Mouse (Mus musculus) midbrain, postnatal 0 days (tissue): ENCODE data around the gene Tmx2. TPM values are rescaled to one million over a fixed set of nuclear protein-coding genes. Genes with fewer than 3 reads are reported as not detected.
A peak's percentile ranks its signal among the peaks of the same experiment; 100 is the strongest.
"Not testable (repeated sequence)": the region's sequence is repeated elsewhere in the genome, so short reads cannot be mapped to it uniquely, and the experiment has no call there.

Experiments
- ATAC-seq: fragments of 200-750 bp; cut with Nextera tagmentation; 2 replicates; pipeline ENCODE4 v1.8.0; 2017; ENCODE audit warnings: moderate number of reproducible peaks, mild to moderate bottlenecking, moderate TSS enrichment, moderate library complexity; ENCODE audit not compliant: low FRiP score
- DNase-seq: peaks from one replicate; pipeline ENCODE4 v3.0.0-alpha.2; 2015; ENCODE audit warnings: low spot score
- H3K27ac ChIP-seq: fragments of 300-500 bp; sonication (generic); 2 replicates; pipeline ENCODE4 v1.5.1; 2014; ENCODE audit warnings: low read depth, mild to moderate bottlenecking, low read length, mixed read lengths
- H3K27me3 ChIP-seq: fragments of 300-500 bp; sonication (generic); 2 replicates; pipeline ENCODE4 v1.6.1; 2014; ENCODE audit warnings: low read length, control low read depth, mixed read lengths; ENCODE audit not compliant: insufficient read depth
- H3K36me3 ChIP-seq: fragments of 300-500 bp; sonication (generic); 2 replicates; pipeline ENCODE4 v1.6.1; 2014; ENCODE audit warnings: low read length, control low read depth, mixed read lengths; ENCODE audit not compliant: insufficient read depth
- H3K4me1 ChIP-seq: fragments of 300-500 bp; sonication (generic); 2 replicates; pipeline ENCODE4 v1.6.1; 2014; ENCODE audit warnings: mild to moderate bottlenecking, control low read depth, antibody characterized with exemption, low read length, mixed read lengths; ENCODE audit not compliant: insufficient read depth
- H3K4me2 ChIP-seq: fragments of 300-500 bp; sonication (generic); 2 replicates; pipeline ENCODE4 v1.6.1; 2014; ENCODE audit warnings: low read depth, mild to moderate bottlenecking, low read length, mixed read lengths; ENCODE audit not compliant: poor library complexity, severe bottlenecking
- H3K4me3 ChIP-seq: fragments of 300-500 bp; sonication (generic); 2 replicates; pipeline ENCODE4 v1.5.1; 2014; ENCODE audit warnings: low read depth, mild to moderate bottlenecking, low read length, moderate library complexity
- H3K9ac ChIP-seq: fragments of 300-500 bp; sonication (generic); replicated peaks from 2 replicates; pipeline ENCODE4 v1.6.1; 2014; ENCODE audit warnings: mild to moderate bottlenecking, low read length, moderate library complexity, mixed read lengths; ENCODE audit not compliant: poor library complexity, severe bottlenecking
- H3K9me3 ChIP-seq: fragments of 300-500 bp; sonication (generic); 2 replicates; pipeline ENCODE4 v1.6.1; 2016; ENCODE audit warnings: low read length, control low read depth
- CTCF ChIP-seq: IDR thresholded peaks from 2 replicates; pipeline ENCODE4 v1.5.1; 2016; ENCODE audit warnings: antibody characterized with exemption, mild to moderate bottlenecking
- WGBS: fragments of 180-500 bp; shearing (Covaris S2); extraction: QIAGEN DNeasy Blood & Tissue Kit; methylation state at CpG from one replicate; pipeline ENCODE4 v1.1.7; 2014; 5-methylcytosine and 5-hydroxymethylcytosine counted together
- polyA plus RNA-seq: library from polyadenylated mRNA; unstranded; fragments of >200 nt; fragmentation: Nextera tagmentation; extraction: Ambion mirVana; gene quantifications from 2 replicates; pipeline ENCODE4 v1.2.1, GENCODE M21; 2015
- total RNA-seq: library from RNA; depleted of rRNA; stranded (reverse); fragments of >200 nt; gene quantifications from 2 replicates; pipeline ENCODE4 v1.2.3, GENCODE M21; 2014; rRNA removed

Gene Tmx2
- total RNA-seq (149 and 154 TPM in 2 replicates), polyA plus RNA-seq (303 and 328 TPM in 2 replicates)

- Histone ChIP-seq H3K4me1 (peaks cover 9% of the 10 kb centered on the region; the same call in 1 of the 2 replicates), H3K9ac (peak within 1 kb of the TSS; percentile 67), H3K27me3 (no peaks in the 10 kb centered on the region), H3K4me3 (peak within 1 kb of the TSS; percentile 97), H3K36me3 (peaks cover 11% of the 10 kb centered on the region), H3K9me3 (no peaks in the 10 kb centered on the region), H3K27ac (peak within 1 kb of the TSS; percentile 78), H3K4me2 (peak within 1 kb of the TSS; percentile 70)
- no peak for DNase-seq
- no peak for ATAC-seq
- 21% methylated on average over 8 of the region's 8 CpGs for WGBS
- no peak for TF ChIP-seq CTCF
Observed at GRCm38 (mm10) chr2:84679016-84679415, at the start of gene Tmx2. Tmx2 (minus strand) TSS chr2:84679140.

- H3K27ac ChIP-seq, H3K9ac ChIP-seq, DNase-seq, H3K27me3 ChIP-seq, H3K4me1 ChIP-seq, H3K4me2 ChIP-seq, H3K4me3 ChIP-seq, H3K36me3 ChIP-seq, H3K9me3 ChIP-seq, ATAC-seq: not testable (repeated sequence)
- 84% methylated on average over 5 of the region's 5 CpGs for WGBS
Observed at GRCm38 (mm10) chr2:84728191-84728590, 49.3 kb upstream of the Tmx2 start.

GRCm38 (mm10) chr2:84727172-84727858, 48.4 kb upstream of the Tmx2 start, which contains the start of gene Clp1:
Clp1 (minus strand) TSS chr2:84727350.
- H3K4me2 ChIP-seq = peak within 1 kb of the TSS; percentile 67
- peak within 1 kb of the TSS; percentile 62 for H3K27ac ChIP-seq
- ATAC-seq (peak; percentile 97), DNase-seq (peak; percentile 98)
- no peaks in the 10 kb centered on the region for H3K9me3 ChIP-seq
- H3K4me3 ChIP-seq = peak within 1 kb of the TSS; percentile 50
- 0 out of 2 replicates have a peak, but pooled peaks cover 7% of the 10 kb centered on the region for H3K4me1 ChIP-seq
- H3K27me3 ChIP-seq = no peaks in the 10 kb centered on the region
- WGBS = under 1% methylated on average over 39 of the region's 39 CpGs
- peak within 1 kb of the TSS; percentile 48 for H3K9ac ChIP-seq
- peaks cover 8% of the 10 kb centered on the region; the same call in 1 of the 2 replicates for H3K36me3 ChIP-seq
- peak; percentile 21; the same call in 1 of the 2 replicates for TF ChIP-seq CTCF

GRCm38 (mm10) chr2:84726716-84727115, 47.8 kb upstream of the Tmx2 start:
- ATAC-seq (0 out of 2 replicates have a peak, but pooled peaks have one; percentile 8), DNase-seq (no peak)
- Histone ChIP-seq H3K9me3 (no peaks in the 10 kb centered on the region), H3K9ac (peak overlapping the region; percentile 48), H3K27ac (no peak overlapping the region), H3K4me1 (0 out of 2 replicates have a peak, but pooled peaks cover 7% of the 10 kb centered on the region), H3K27me3 (no peaks in the 10 kb centered on the region), H3K4me2 (peak overlapping the region; percentile 67), H3K4me3 (peak overlapping the region; percentile 50), H3K36me3 (peaks cover 8% of the 10 kb centered on the region; the same call in 1 of the 2 replicates)
- no peak for TF ChIP-seq CTCF
- 5% methylated on average over 9 of the region's 9 CpGs for WGBS

- Histone ChIP-seq H3K36me3 (peaks cover 12% of the 10 kb centered on the region; the same call in 1 of the 2 replicates), H3K4me3 (no peak overlapping the region), H3K4me1 (0 out of 2 replicates have a peak, but pooled peaks cover 7% of the 10 kb centered on the region), H3K9me3 (no peaks in the 10 kb centered on the region), H3K9ac (no peak overlapping the region), H3K27me3 (no peaks in the 10 kb centered on the region), H3K27ac (no peak overlapping the region), H3K4me2 (no peak overlapping the region; the same call in 1 of the 2 replicates)
- 94% methylated on average over 10 of the region's 10 CpGs for WGBS
- no peak for DNase-seq
- no peak for ATAC-seq
- no peak for TF ChIP-seq CTCF
Observed at GRCm38 (mm10) chr2:84725770-84726169, 46.8 kb upstream of the Tmx2 start.

- H3K4me1 ChIP-seq = 0 out of 2 replicates have a peak, but pooled peaks cover 7% of the 10 kb centered on the region
- no peak overlapping the region for H3K4me3 ChIP-seq
- H3K27me3 ChIP-seq = no peaks in the 10 kb centered on the region
- no peak for ATAC-seq
- DNase-seq = no peak
- WGBS = 96% methylated on average over 14 of the region's 14 CpGs
- TF ChIP-seq CTCF = no peak
- no peak overlapping the region for H3K4me2 ChIP-seq
- H3K36me3 ChIP-seq = peaks cover 12% of the 10 kb centered on the region; the same call in 1 of the 2 replicates
- no peak overlapping the region for H3K27ac ChIP-seq
- no peak overlapping the region for H3K9ac ChIP-seq
- no peaks in the 10 kb centered on the region for H3K9me3 ChIP-seq
Observed at GRCm38 (mm10) chr2:84723856-84724255, 44.9 kb upstream of the Tmx2 start.
